Mouse (Mus musculus) left cerebral cortex, postnatal 4 days (tissue): ENCODE measurements around the gene Slc26a1. TPM values are rescaled to one million over a fixed set of nuclear protein-coding genes. Genes with fewer than 3 reads are reported as not detected.

Experiments used
- DNase-seq: peaks from one replicate; pipeline ENCODE4 v3.0.0-alpha.2; 2022
- intact Hi-C: fragments of 180-260 bp; cut with DNase I; formaldehyde crosslinking; loops from one replicate; pipeline ENCODE4 v1.15.1; 2025
- total RNA-seq, 2 experiments: library from RNA; stranded (reverse); gene quantifications; 2 replicates each; pipeline ENCODE4 v1.2.3; 2021

Slc26a1 gene
- total RNA-seq = 1 to 10 TPM; 3.8 to 4.2 TPM

GRCm38 (mm10) chr5:108675251-108675816, at the start of gene Slc26a1:
Slc26a1 (minus strand) TSS chr5:108675569.
- no peak for DNase-seq
- intact Hi-C loops = no loop called here

GRCm38 (mm10) chr5:108724006-108724405, 48.6 kb upstream of the Slc26a1 start:
- intact Hi-C loops = no loop called here
- no peak for DNase-seq

DNA sequence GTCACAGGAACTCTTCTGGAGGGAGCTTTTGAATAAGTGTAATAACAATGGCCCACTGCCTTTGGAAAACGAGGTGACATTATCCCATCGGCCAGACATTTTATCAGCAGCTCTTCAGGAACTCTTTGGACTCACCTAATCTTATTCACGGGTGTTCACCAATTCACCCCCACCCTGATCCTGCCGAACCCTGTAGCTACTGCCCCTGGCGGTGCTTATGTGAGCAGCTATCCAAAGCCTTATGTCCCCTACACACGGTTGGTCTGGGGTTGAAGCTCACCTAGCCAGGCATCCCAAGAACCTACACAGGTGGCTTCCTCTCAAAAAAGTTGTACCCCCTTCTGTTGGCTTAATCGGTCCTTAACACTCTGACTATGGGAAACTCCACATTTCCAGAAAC, 44.4 kb upstream of the Slc26a1 start:
- intact Hi-C loops = no loop called here
- DNase-seq = no peak

DNA sequence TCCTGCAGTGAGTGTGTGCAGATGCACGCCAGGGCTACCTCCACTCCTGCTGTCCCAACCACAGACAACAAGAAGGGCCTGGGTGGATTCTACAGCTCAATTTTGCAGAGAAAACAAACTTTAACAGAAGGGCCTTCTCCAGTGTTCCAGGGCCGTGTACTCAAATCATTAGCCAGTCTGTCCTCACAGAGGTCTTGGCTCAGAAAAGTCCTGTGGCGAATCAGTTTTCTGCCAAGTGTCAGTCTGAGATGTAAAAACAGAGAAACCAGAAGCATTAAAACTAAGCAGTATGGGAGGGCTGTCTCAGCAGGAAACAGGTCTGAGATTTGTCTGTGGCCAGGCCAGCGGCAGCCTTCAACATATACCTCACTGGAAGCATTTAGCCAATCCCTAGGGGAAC, 42.7 kb upstream of the Slc26a1 start:
- intact Hi-C loops = no loop called here
- peak; percentile 70 for DNase-seq

GRCm38 (mm10) chr5:108715974-108716373, 40.6 kb upstream of the Slc26a1 start:
- DNase-seq = no peak
- intact Hi-C loops = no loop called here

- intact Hi-C loops = no loop called here
- DNase-seq = peak; percentile 60
Measured at GRCm38 (mm10) chr5:108714149-108714548, 38.8 kb upstream of the Slc26a1 start.

GRCm38 (mm10) chr5:108713691-108714090, 38.3 kb upstream of the Slc26a1 start:
- no peak for DNase-seq

DNA sequence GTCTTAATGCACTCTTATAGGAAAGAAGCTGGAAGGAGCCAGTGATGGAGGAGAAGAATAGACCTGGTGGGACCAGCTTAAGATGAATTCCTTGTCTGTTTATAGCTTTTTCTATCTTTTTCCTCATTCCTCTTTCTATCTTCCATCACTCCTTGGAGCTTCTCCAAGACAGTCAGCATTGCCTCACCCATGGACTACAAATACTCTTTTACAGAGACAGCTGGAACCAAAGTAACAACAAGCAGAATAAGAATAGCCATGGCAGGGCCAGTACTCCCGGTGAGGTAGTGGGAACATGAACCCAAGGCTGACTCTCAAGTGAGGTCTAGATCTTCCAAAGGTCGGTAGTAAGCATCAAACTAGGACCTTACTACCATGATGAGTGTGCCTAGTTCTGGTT, 37.7 kb upstream of the Slc26a1 start:
- intact Hi-C loops = no loop called here

More at GRCm38 (mm10) chr5:108713691-108714090, 38.3 kb upstream of the Slc26a1 start:
- intact Hi-C loops = no loop called here

GRCm38 (mm10) chr5:108711968-108712367, 36.6 kb upstream of the Slc26a1 start:
- DNase-seq = no peak
- intact Hi-C loops = no loop called here

More for the DNA sequence above, 37.7 kb upstream of the Slc26a1 start:
- no peak for DNase-seq

GRCm38 (mm10) chr5:108708981-108709731, 33.8 kb upstream of the Slc26a1 start:
- no peak for DNase-seq
- intact Hi-C loops = no loop called here

DNA sequence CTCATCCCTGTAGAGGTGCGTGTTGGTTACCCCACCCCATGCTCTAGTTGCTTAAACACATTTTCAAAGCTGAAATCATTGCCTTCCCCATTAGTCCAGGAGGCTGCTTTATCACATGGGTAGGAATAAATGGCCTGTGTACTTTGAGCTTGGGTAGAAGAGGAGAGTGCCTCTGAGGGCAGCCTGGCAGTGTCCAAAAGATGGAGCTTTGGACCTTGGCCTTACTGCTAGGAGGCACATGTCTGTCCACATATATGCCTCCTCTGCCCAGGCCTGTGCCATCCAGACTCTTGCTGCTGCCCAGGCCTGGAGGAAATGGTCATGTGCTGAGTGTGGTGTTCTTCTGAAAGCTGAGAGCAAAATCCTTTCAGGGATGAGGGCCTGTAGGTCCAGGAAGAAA, 33.0 kb upstream of the Slc26a1 start:
- no peak for DNase-seq
- intact Hi-C loops = no loop called here

DNA sequence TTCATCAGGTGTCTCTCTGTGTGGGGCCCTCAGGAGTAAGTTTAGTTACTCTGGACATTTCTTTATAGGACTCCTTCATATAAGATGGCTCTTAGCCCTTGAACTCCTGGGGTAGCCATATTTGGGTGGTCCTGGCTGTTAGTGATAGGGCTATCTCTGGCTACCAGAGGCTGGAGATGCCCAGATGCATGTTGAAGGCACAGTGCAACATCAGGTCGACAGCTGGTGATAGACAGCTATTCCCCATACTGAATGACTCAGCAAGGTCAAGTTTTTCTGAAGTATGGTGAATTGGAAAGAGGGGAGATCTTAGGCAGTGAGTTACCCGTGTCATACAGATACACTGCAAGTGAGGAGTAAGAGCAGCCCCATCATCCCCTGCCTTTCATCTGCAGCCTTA, 32.4 kb upstream of the Slc26a1 start:
- intact Hi-C loops = no loop called here
- no peak for DNase-seq

GRCm38 (mm10) chr5:108703754-108704626, 28.6 kb upstream of the Slc26a1 start:
- DNase-seq = no peak

GRCm38 (mm10) chr5:108701341-108702021, 26.1 kb upstream of the Slc26a1 start:
- intact Hi-C loops = no loop called here
- no peak for DNase-seq

More at GRCm38 (mm10) chr5:108703754-108704626, 28.6 kb upstream of the Slc26a1 start:
- intact Hi-C loops = no loop called here

DNA sequence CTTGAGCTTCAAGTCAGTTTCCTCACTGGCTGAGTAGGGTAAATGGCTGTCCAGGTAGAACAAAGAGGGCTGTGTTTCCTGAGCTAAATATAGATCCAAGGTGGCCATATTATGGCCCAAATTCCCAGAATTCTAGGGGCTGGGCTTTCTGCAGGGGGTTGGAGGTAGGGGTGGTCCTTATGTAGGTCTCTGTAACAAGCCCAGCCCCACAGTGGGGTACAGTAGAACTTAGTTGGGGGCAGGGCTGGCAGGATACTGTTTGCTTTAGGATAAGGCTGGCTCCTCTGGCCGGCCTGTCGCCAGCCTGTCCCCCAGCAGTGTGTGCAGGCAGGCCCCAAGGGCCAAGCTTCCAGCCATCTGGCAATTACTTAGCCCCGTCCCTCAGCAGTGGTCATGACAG, 25.0 kb upstream of the Slc26a1 start:
- DNase-seq = no peak
- intact Hi-C loops = no loop called here

DNA sequence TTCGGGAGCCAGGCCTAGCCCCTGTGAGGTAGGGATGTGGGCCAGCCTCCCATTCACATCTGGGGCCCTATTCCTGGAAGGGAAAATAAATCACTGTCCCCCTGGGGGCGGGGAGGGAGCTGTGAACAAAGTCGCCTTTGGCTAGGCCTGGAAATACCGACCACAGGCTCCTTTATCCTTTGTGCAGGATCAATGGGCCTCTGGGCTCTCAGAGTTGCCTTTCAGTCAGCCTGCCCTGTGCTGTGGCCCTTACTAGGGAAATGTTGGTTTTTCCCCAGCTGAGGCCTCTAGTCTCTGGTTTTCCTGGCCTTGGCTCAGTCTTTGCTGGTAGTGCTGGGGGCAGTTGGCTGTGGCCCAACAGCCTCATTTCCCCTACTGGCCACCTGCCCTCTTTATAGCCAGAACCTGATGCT, 22.0 kb upstream of the Slc26a1 start:
- intact Hi-C loops = no loop called here
- DNase-seq = peak; percentile 56

DNA sequence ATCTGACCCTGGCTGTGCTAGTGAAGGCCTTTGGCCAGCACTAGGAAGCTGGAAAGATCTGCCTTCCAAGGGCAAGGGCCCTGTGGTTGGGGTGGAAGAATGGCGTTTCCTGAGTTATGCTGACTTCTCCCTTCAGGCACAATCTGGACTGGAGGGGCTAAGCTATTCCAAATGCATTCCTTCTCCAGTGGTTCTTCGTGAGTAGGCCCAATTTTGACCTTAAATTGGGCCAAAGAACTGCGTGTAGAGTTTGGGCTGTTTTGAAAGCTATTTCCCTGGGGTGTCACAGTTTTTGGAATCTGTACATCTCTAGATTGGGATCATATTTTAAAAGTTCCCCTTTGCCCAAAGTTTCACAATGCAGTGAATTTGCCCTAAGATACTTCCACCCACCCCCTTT, 21.2 kb upstream of the Slc26a1 start:
- intact Hi-C loops = no loop called here
- no peak for DNase-seq

DNA sequence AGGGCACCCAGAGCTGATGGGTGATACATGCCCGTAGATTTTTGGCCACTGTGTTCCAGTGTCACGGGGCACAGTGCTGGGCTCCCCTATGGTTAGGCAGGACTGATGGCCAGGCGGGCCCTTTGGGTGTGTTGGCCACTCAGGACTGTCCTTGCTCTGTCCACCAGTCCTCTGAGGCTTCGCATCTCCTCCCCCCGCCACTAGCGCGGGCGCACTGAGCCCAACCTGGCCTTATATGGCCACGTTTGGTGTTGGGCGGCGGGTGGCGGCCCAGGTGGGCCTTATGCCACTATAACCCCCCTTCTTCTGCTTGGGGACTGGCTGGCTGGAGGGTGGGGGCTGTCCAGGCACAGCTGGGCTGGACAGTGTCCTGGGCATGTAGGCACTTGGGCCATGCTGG, 20.5 kb upstream of the Slc26a1 start:
- intact Hi-C loops = no loop called here
- no peak for DNase-seq

DNA sequence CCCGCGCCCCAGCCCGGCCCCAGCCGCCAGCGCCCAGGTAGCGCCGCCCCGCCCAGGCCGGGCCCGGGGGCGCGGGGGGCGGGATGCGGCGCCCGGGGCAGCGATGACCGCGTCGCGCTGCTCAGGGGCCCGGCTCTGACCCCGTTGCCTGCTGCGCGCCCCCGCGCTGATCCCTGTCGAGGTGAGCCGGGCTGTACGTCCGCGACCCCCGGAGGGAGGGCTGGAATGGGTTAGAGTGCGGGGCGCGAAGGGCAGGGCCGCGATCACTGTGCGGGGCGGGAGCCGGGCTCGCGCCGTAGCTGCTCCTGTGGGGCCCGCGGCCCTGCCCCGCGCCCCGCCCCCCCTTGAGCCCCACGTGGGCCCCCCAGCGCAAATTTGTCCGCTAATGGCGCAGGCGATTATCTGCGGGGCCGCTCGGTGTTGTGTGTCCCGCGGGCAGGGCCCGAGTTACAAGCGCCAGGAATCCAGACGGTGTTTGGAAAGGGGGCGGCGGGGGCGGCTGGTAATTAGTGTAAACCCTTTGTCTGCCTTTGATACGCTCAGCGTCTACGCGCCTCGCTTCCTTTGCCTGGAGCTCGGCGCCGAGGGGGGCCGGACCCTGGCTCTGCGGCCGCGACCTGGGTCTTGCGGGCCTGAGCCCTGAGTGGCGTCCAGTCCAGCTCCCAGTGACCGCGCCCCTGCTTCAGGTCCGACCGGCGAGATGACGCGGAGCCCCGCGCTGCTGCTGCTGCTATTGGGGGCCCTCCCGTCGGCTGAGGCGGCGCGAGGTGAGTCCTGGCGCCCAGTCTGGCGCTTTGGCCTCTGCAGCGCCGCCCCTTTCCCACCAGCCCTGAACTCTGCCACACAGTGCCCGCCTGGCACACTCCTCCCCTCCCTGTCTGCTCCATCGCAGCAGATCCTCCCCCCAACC, 19.2 kb upstream of the Slc26a1 start:
- DNase-seq = peak; percentile 36
- intact Hi-C loops = no loop called here

DNA sequence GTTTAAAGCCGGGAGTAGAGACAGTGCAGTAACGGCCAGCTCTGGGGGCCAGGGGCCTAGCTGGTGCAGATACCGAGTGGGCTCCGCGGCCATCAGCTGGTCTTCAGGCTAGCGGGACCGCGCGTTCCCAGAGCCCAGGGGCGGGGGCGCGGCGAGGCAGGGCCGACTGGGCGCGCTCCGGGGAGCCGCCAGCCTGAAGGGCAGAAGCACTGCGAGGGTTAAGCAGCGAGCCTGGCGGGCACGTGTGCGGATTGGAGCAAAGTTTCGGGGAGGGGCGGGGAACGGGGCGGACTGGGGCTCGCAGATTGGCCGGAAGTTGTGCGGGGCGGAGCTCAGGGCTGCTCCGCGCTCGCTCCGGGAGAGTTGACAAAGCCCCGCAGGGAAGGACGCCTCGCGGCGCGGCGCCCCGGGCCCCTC, 18.5 kb upstream of the Slc26a1 start:
- intact Hi-C loops = no loop called here

More for the DNA sequence above, 18.5 kb upstream of the Slc26a1 start:
- DNase-seq = peak; percentile 82
